Mouse (Mus musculus): ENCODE measurements around the gene Ciao1.
"Not testable (repeated sequence)": the region's sequence is repeated elsewhere in the genome, so short reads cannot be mapped to it uniquely, and the experiment has no call there.

The Ciao1 gene

GRCm38 (mm10) chr2:127247592-127248333 lies at the start of gene Ciao1, which contains the start of gene Tmem127:
TSS of gene Ciao1 (minus strand) at chr2:127247816.
TSS of gene Tmem127 (plus strand) at chr2:127247908.
- peak; percentile 96 for DNase-seq

GRCm38 (mm10) chr2:127297001-127297805 lies 49.6 kb upstream of the Ciao1 start:
- DNase-seq, result no peak

- no peak for DNase-seq
Observed at GRCm38 (mm10) chr2:127292250-127292649, 44.6 kb upstream of the Ciao1 start.

- DNase-seq, result no peak
Observed at GRCm38 (mm10) chr2:127278162-127278561, 30.5 kb upstream of the Ciao1 start.

GRCm38 (mm10) chr2:127275551-127276320 lies 28.1 kb upstream of the Ciao1 start:
- no peak for DNase-seq

DNA sequence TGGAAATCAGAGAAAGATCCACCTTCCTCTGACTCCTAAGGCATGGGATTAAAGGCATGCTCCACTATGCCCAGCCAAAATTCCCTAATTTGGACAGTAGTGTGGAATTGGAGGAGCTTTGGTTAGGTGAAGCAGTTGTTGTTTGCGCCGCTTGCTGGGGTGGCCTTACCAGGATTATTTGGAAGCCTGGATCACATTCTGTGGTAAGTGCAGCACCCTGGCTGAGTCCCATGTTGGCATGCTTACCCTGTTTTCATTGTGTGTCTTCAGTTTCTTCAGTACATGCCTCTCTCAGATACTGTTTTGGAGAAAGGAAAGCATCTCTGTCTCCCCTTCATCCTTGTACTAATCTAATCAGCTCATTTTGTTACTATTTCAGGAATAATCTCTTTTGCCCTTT lies 27.0 kb upstream of the Ciao1 start:
- DNase-seq, result no peak

DNA sequence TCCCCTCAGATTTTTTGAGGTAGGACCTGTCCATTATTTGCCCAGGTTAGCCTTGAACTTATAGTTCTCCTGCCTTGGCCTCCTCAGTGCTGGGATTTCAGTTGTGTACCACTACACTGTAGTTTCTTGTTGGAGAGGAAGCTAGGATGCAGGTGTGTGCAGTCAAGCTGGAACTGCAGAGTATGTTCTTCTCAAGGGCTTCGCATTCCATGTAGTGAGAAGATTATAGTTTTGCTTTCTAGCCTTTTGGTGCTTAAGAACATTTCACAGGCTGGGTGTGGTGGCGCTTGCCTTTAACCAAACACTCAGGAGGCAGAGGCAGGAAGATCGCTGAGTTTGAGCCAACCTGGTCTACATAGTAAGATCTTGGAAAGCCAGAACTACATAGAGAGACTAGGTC lies 25.2 kb upstream of the Ciao1 start:
- DNase-seq, result no peak

DNA sequence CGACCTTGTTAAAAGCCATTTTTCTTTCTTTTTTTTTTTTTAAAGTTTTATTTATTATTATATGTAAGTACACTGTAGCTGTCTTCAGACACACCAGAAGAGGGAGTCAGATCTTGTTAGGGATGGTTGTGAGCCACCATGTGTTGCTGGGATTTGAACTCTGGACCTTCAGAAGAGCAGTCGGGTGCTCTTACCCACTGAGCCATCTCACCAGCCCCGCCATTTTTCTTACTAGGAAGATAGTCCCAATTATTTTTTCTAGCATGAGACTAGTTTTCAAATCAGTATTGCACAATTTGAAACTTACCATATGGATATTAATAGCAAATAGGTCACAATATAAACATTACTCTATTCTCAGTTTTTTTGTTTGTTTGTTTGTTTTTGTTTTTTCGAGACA lies 24.4 kb upstream of the Ciao1 start:
- DNase-seq, result not testable (repeated sequence)

DNA sequence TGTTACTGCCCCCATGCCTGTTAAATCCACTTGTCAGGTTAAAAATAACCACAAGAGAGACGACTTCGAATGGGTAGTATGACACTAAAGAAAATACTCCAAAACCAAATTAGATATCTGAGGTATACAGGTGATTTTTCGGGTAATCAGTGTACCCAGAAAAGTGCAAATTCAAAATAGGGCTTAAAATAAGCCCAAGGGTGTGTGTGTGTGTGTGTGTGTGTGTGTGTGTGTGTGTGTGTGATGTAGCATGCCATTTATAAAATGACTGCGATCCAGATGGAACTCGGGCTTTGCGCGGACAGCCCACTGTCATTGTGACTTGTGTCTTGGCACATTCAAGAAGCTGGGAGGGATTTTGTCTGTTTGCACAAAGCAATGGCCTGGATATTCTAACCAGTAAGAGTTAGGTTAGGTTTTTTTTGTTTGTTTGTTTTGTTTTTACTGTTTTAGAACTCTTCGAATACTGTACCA lies 23.5 kb upstream of the Ciao1 start:
- no peak for DNase-seq

- DNase-seq, result peak; percentile 75
Observed at GRCm38 (mm10) chr2:127270300-127271041, 22.9 kb upstream of the Ciao1 start.

GRCm38 (mm10) chr2:127269491-127270299 lies 22.1 kb upstream of the Ciao1 start, which contains the start of gene Stard7:
TSS of gene Stard7 (plus strand) at chr2:127270218.
- peak; percentile 94 for DNase-seq

- no peak for DNase-seq
Observed at GRCm38 (mm10) chr2:127267854-127268253, 20.2 kb upstream of the Ciao1 start.

DNA sequence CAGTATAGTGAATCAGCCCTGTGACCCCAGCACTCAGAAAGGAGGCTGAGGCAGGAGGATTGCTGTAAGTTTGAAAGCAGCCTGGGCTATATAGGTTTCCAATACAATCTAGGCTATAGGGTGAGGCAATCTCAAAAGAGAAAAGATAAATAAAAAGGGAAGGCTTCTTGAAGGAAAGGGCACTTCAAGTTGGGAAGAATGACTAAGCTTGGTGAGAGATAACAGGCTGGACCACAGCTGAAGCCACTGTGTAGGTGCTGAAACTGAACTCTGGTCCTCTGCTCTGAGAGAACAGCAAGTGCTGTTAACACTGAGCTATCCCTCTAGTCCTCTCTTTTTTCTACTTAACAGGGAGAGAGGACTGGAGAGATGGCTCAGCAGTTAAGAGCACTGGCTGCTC lies 14.9 kb upstream of the Ciao1 start:
- DNase-seq, result no peak

DNA sequence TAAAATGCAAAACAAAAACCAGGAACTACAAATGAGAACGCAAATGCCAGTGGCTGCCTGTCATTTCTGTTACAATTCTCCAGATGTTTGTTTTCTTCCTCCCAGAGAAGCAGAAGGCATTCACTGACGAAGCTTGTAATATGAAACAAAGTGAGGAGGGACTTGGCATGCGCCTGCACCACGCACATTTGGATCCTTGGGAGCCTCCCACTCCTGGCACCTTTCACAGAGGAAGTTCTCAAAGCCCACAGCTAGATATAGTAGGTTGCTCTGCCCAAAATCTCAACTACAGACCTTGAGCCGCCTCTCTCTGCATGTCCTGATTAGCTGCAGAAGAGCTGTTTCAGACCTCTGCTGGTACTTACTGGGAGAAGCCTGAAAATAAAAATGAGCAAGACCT lies 11.7 kb upstream of the Ciao1 start:
- DNase-seq, result no peak

- no peak for DNase-seq
Observed at GRCm38 (mm10) chr2:127255294-127255693, 7.7 kb upstream of the Ciao1 start.

DNA sequence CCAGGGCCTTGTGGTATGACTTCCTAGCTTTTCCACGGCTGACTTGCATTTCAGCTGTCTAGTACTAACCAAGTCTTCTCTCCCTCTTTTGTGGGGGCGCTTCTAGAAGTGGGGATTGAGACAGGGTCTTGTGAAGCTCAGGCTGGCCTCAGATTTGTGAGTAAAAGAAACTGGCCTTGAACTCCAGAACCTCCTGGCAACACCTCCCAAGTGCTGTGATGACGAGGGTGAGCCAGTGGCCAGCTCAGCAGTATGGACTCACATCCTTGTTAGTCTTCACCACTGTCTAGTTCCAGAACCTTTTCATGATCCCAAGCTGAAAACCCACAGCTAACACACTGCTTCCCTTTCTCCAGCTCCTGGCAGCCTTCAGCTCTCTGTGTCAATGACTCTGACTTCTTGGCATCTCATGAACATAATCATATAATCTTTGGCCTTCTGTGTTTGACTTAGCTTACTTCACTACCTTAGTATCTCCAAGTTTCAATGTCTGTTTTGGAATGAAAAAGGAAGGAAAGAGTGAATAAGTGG lies 7.1 kb upstream of the Ciao1 start:
- no peak for DNase-seq

- no peak for DNase-seq
Observed at GRCm38 (mm10) chr2:127252787-127253186, 5.2 kb upstream of the Ciao1 start.

DNA sequence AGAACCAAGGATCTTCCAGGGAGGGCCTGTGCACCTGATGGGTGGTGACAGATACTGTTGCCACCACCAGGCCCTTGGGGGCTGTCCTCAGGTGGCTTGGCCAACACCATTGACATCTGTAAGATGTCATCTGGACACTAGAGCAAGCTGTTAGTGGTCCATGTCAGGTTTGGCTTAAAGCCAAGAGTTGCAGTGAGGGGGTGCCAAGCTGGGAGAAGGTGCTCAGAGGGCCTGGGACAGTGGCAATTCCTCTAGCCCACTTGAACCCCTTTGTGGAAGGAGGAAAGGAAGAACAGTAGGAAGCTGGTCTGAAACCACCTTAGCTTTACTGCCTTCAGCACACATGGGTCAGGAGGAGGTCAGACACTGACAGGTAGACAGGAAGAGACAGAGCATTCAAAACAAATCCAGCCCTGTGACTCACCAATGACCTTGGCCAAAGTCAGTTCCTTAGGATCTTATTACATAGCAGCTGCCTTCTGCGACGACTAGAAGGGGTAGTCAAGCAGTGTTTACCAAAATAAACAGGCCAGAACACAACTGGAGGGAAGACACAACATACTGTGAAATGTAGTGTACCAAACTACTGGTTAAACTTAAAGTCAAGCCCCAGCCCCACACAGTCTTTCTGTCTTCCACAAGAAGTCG lies 4.4 kb upstream of the Ciao1 start:
- no peak for DNase-seq

DNA sequence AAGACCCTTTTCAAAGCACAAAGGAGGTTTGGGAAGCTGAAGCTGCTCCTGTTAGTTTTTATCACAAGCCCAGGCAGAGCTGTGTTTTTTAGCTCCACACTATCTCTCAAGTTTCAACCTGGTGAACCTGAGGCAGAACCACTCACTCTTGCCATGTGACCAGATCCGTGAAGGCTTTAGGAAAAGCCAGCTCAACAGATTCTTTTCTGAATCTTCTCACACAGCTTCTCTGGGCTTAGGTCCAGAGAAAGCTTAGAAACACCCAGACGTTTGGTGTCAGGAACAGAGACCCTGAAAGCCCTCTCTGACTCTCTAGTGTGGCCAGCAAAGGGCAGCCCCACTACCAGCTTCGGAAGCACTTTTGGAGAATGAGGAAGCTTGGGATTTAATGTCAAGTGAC lies 3.8 kb upstream of the Ciao1 start:
- no peak for DNase-seq

GRCm38 (mm10) chr2:127250291-127251008 lies 2.8 kb upstream of the Ciao1 start:
- DNase-seq, result no peak

Measured in thymus, postnatal 25 days (tissue).